Mouse (Mus musculus): ENCODE results near the gene Nmu. TPM values are rescaled to one million over a fixed set of nuclear protein-coding genes. Genes with fewer than 3 reads are reported as not detected.

Gene Nmu
- polyA plus RNA-seq (2012; rRNA removed) = not detected in 2 replicates

DNA sequence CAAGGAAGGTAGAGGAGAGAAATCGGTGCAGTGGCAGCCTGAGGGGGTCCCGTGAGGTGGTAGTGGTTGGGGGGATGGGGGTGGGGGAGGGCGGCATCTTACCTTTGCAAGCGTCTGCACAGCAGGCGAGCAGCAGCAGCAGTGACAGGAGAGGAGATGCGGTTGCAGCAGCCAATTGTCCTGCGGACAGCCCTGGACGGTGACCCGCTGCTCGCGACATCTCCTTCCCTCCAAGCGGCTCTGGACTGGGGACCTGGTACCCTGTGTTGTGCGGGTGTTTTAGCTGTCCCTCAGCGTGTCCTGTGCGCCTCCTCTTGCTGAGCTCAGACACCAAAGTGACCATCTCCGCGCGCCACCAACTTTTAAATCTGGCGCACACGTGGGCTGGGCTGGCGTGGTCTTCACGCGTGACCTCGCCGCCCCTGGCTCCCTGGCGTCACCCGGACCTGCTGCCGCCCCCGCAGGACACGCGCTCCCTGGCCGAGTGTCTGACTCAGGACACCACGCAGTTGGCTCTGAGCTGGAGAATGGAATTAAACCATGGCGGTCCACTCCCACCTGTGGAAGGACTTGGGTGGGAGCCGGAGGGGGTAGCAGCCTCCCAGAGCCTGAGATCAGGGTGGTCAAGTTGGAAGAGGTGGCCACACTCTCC is at the start of gene Nmu:
Nmu (minus strand) TSS at position 336 of the 652 bp plus-strand sequence.
- no peak within 1 kb of the TSS for H3K27ac ChIP-seq (ENCODE audit: control insufficient read depth, insufficient read depth, low read depth, low read length)
- H3K27me3 ChIP-seq (ENCODE audit: control insufficient read depth, insufficient read depth, low read length) = no peaks in the 10 kb centered on the region
- TF ChIP-seq POLR2A (IDR thresholded peaks at IDR 0.05; ENCODE audit: control insufficient read depth, low read depth, low read length) (no peak), CTCF (IDR thresholded peaks at IDR 0.05; ENCODE audit: control insufficient read depth, insufficient read depth, insufficient replicate concordance, low read depth, low read length) (no peak)
- H3K4me1 ChIP-seq (ENCODE audit: control insufficient read depth, insufficient read depth, low read length) = peaks cover 9% of the 10 kb centered on the region
- H3K4me3 ChIP-seq (ENCODE audit: control insufficient read depth, low read depth, low read length) = peak within 1 kb of the TSS; percentile 13; the same call in 1 of the 2 replicates
- no peaks in the 10 kb centered on the region for H3K36me3 ChIP-seq (ENCODE audit: control insufficient read depth, insufficient read depth, low read length)

- no peak overlapping the region for H3K27ac ChIP-seq (ENCODE audit: control insufficient read depth, insufficient read depth, low read depth, low read length)
- TF ChIP-seq CTCF (IDR thresholded peaks at IDR 0.05; ENCODE audit: control insufficient read depth, insufficient read depth, insufficient replicate concordance, low read depth, low read length) = no peak
- no peak for TF ChIP-seq POLR2A (IDR thresholded peaks at IDR 0.05; ENCODE audit: control insufficient read depth, low read depth, low read length)
- H3K27me3 ChIP-seq (ENCODE audit: control insufficient read depth, insufficient read depth, low read length) = no peaks in the 10 kb centered on the region
- no peaks in the 10 kb centered on the region for H3K36me3 ChIP-seq (ENCODE audit: control insufficient read depth, insufficient read depth, low read length)
- no peaks in the 10 kb centered on the region for H3K4me1 ChIP-seq (ENCODE audit: control insufficient read depth, insufficient read depth, low read length)
- no peak overlapping the region for H3K4me3 ChIP-seq (ENCODE audit: control insufficient read depth, low read depth, low read length)
Observed at GRCm38 (mm10) chr5:76411697-76412096, 48.1 kb upstream of the Nmu start.

DNA sequence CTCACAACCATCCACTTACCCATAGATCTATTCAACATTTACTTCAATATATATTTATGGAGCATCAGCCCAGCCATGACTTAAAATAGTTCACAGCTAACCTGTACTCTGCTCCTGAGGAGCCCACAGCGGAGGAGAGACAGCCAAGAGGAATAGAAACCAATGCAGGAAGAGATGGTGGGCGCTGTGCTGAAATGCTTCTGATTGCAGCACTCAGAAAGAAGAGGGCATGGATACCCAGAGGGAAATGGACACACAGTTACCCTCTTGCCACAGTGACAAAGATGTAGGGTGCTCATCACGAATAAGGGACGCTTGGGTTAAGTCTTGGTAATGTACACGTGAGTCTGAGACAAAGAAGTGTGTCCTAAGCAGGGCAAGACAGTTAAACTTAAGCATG is 30.8 kb upstream of the Nmu start:
- no peaks in the 10 kb centered on the region for H3K36me3 ChIP-seq (ENCODE audit: control insufficient read depth, insufficient read depth, low read length)
- H3K27ac ChIP-seq (ENCODE audit: control insufficient read depth, insufficient read depth, low read depth, low read length) = no peak overlapping the region

DNA sequence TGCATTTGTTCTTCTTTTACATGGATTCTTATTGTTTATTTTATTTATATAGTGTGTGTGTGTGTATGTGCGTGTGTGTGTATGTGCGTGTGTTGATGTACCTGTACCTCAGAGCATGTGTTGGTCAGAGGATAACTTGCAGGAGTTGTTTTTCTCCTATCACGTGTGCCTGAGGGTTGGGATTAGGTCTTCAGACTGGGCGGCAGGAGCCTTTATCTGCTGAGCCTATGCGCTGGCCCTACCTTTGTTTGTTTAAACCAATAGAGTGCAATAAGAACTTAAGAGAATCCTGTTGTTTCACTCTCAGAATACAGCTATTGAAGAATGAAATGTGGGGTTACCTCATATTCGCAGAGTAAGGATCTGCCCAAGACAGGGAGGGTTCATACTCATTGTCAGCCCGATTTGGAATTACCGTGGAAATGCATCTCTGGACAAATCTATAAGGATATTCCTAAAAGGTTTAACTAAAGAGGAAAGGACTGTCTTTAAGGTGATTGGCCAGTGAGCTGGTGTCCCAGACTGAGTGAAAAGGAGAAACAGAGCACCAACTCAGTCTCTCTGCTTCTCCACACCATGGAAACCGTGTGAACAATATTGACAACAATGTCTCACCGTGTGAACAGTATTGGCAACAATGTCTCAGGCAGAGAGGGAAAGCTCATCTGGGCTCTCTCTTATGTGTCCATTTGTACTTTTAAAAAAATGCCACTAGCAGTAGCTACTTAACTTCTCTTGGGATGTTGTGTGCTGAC is 25.6 kb upstream of the Nmu start:
- no peak overlapping the region for H3K4me3 ChIP-seq (ENCODE audit: control insufficient read depth, low read depth, low read length)
- H3K27me3 ChIP-seq (ENCODE audit: control insufficient read depth, insufficient read depth, low read length) = no peaks in the 10 kb centered on the region
- H3K36me3 ChIP-seq (ENCODE audit: control insufficient read depth, insufficient read depth, low read length) = no peaks in the 10 kb centered on the region
- TF ChIP-seq CTCF (IDR thresholded peaks at IDR 0.05; ENCODE audit: control insufficient read depth, insufficient read depth, insufficient replicate concordance, low read depth, low read length) = no peak
- no peak for TF ChIP-seq POLR2A (IDR thresholded peaks at IDR 0.05; ENCODE audit: control insufficient read depth, low read depth, low read length)
- no peak overlapping the region for H3K27ac ChIP-seq (ENCODE audit: control insufficient read depth, insufficient read depth, low read depth, low read length)
- peaks cover 2% of the 10 kb centered on the region; the same call in 1 of the 2 replicates for H3K4me1 ChIP-seq (ENCODE audit: control insufficient read depth, insufficient read depth, low read length)

More for the DNA sequence above, 30.8 kb upstream of the Nmu start:
- no peaks in the 10 kb centered on the region for H3K27me3 ChIP-seq (ENCODE audit: control insufficient read depth, insufficient read depth, low read length)
- H3K4me3 ChIP-seq (ENCODE audit: control insufficient read depth, low read depth, low read length) = no peak overlapping the region
- peaks cover 2% of the 10 kb centered on the region; the same call in 1 of the 2 replicates for H3K4me1 ChIP-seq (ENCODE audit: control insufficient read depth, insufficient read depth, low read length)
- no peak for TF ChIP-seq POLR2A (IDR thresholded peaks at IDR 0.05; ENCODE audit: control insufficient read depth, low read depth, low read length)

- Histone ChIP-seq H3K27me3 (ENCODE audit: control insufficient read depth, insufficient read depth, low read length) (no peaks in the 10 kb centered on the region), H3K4me3 (ENCODE audit: control insufficient read depth, low read depth, low read length) (no peak overlapping the region), H3K36me3 (ENCODE audit: control insufficient read depth, insufficient read depth, low read length) (no peaks in the 10 kb centered on the region), H3K4me1 (ENCODE audit: control insufficient read depth, insufficient read depth, low read length) (peaks cover 2% of the 10 kb centered on the region; the same call in 1 of the 2 replicates), H3K27ac (ENCODE audit: control insufficient read depth, insufficient read depth, low read depth, low read length) (no peak overlapping the region)
- TF ChIP-seq POLR2A (IDR thresholded peaks at IDR 0.05; ENCODE audit: control insufficient read depth, low read depth, low read length) (no peak), CTCF (IDR thresholded peaks at IDR 0.05; ENCODE audit: control insufficient read depth, insufficient read depth, insufficient replicate concordance, low read depth, low read length) (no peak)
Observed at GRCm38 (mm10) chr5:76388474-76388873, 24.9 kb upstream of the Nmu start.

- TF ChIP-seq POLR2A (IDR thresholded peaks at IDR 0.05; ENCODE audit: control insufficient read depth, low read depth, low read length) (no peak), CTCF (IDR thresholded peaks at IDR 0.05; ENCODE audit: control insufficient read depth, insufficient read depth, insufficient replicate concordance, low read depth, low read length) (no peak)
- Histone ChIP-seq H3K4me3 (ENCODE audit: control insufficient read depth, low read depth, low read length) (no peak overlapping the region), H3K27ac (ENCODE audit: control insufficient read depth, insufficient read depth, low read depth, low read length) (no peak overlapping the region), H3K27me3 (ENCODE audit: control insufficient read depth, insufficient read depth, low read length) (no peaks in the 10 kb centered on the region), H3K4me1 (ENCODE audit: control insufficient read depth, insufficient read depth, low read length) (no peaks in the 10 kb centered on the region), H3K36me3 (ENCODE audit: control insufficient read depth, insufficient read depth, low read length) (no peaks in the 10 kb centered on the region)
Observed at GRCm38 (mm10) chr5:76383673-76384072, 20.1 kb upstream of the Nmu start.

- TF ChIP-seq CTCF (IDR thresholded peaks at IDR 0.05; ENCODE audit: control insufficient read depth, insufficient read depth, insufficient replicate concordance, low read depth, low read length) (no peak), POLR2A (IDR thresholded peaks at IDR 0.05; ENCODE audit: control insufficient read depth, low read depth, low read length) (no peak)
- no peaks in the 10 kb centered on the region for H3K36me3 ChIP-seq (ENCODE audit: control insufficient read depth, insufficient read depth, low read length)
- H3K27ac ChIP-seq (ENCODE audit: control insufficient read depth, insufficient read depth, low read depth, low read length) = no peak overlapping the region
- H3K4me1 ChIP-seq (ENCODE audit: control insufficient read depth, insufficient read depth, low read length) = no peaks in the 10 kb centered on the region
- H3K4me3 ChIP-seq (ENCODE audit: control insufficient read depth, low read depth, low read length) = no peak overlapping the region
- no peaks in the 10 kb centered on the region for H3K27me3 ChIP-seq (ENCODE audit: control insufficient read depth, insufficient read depth, low read length)
Observed at GRCm38 (mm10) chr5:76381836-76382235, 18.2 kb upstream of the Nmu start.

All from testis, adult 2 months (tissue).